Mouse (Mus musculus) kidney, postnatal 10 days (tissue): ENCODE measurements at regions not wholly inside any gene's neighbourhood (a gene's known extent, or its start where the extent isn't known, plus 50 kb on each side); places are given as distances from the start of the nearest gene placed in this dataset.

Experiments
- DNase-seq: peaks from one replicate; pipeline ENCODE4 v3.0.0; 2021; ENCODE audit warnings: mixed read lengths

DNA sequence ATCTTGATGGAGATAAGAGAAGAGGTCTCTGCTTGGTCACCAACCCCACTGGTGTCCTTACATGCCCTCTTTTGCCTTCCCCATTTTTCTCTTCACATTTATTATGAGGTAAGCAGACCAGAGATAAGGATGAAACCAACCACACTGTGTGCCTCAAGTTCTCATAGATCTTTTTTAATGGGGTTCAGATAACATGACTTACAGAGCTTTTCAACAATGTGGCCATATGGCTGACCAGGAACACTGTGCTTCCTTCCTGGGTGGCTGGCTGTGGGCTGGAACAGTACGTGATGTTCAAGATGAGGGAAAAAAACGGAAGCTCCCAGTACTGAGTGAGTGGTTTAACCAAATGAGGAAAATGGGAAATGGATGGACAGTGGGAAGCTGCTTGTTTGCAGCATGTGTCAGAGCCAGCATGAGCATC lies 319.0 kb upstream of the Npvf start:
- DNase-seq = peak; percentile 57

DNA sequence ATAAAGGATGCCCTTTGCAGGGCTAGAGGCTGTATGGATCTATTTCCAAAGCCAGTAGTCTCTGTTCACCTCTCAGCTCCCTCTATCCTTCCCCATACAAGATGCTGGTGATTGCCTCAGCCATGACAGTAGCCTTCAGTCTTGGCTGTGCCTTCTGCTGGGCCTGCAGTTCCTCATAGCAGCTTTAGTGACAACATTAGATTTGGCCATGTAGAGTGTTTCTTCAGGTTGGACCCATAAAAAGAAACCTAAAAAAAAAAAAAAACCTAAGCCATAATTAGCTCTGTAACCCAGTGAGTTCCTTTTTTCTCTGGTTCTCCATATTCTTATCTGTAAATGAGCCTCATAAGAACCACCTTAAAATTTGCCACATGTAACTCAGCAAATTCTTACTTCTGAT lies 319.6 kb upstream of the Npvf start:
- no peak for DNase-seq

DNA sequence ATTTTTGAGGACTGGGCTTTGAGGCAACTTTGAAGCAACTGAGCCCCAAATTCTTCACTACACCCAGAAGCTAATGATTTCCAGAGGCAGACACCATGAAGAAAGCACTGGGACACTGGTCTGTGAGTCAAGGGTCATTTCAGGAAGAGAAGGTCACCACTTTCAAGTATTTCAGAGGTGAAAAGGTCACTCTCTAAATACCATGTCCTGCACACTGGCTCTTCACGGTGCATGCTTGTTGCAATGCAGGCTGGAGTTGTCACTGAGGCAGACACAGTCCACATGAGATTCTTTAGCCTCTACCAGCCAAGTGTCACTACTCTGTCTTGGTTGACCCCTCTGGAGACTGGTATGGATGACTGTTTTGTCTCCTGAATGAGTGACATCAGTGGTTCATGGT lies 320.7 kb upstream of the Npvf start:
- no peak for DNase-seq

- DNase-seq = peak; percentile 59
Observed at GRCm38 (mm10) chr6:50976973-50977372, 322.7 kb upstream of the Npvf start.

- DNase-seq = peak; percentile 74
Observed at GRCm38 (mm10) chr6:50977381-50977780, 323.1 kb upstream of the Npvf start.

DNA sequence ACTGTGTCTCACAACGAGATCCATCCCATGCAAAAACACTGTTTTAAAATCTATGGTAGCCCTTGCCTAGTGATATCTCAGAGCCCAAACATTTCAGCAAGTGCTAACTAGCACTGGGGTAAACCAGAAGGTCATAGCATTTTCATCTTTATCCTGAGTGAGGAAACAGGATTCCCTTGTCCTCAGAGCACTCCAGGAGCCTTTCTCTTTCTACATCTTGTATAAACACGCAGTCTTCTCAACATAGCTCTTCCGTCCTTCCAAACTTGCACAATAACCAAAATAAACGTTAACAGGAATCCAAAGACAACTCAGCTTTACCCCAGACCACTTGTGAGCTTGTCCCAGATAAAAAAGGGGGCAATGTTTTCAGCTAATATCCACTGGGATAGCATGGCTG lies 323.8 kb upstream of the Npvf start:
- DNase-seq = no peak

DNA sequence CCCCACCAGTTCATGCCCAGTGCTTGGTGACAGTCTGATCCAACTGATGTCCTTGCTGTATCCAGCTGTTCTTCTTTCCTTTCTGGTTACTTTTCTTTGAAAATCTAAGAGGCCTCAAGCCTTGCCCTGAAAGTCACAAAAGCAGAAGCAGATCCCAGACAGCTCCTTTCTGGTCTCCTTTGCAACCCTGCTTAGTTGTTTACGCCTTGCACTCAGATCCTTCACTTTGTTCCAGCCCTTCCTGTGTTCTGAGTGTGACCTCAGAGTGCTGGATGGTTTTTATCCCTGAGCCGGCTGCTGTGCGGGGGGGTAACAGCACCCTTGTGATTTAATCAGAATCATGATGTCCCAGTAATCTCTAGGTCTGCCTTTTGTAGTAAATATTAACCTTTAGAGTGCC lies 324.3 kb upstream of the Npvf start:
- DNase-seq = peak; percentile 52

DNA sequence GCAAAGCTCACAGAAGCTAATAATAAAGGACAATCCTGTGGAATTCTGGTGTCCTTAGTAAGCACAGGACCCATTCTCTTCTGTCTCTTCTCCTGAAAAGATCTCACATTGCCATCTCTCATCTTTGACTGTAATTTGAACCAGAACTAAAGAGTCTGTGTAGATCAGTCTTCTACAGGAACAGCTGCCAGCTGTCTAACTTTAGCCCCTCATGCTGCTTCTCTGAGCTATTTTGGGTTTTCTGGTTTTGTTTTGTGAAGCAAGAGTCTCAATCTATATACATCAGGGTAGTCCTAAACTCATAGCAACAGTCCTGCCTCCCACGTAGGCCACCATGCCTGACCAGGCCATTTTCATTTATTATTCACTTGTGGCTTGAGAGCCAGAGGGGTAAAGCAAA lies 325.5 kb upstream of the Npvf start:
- no peak for DNase-seq

DNA sequence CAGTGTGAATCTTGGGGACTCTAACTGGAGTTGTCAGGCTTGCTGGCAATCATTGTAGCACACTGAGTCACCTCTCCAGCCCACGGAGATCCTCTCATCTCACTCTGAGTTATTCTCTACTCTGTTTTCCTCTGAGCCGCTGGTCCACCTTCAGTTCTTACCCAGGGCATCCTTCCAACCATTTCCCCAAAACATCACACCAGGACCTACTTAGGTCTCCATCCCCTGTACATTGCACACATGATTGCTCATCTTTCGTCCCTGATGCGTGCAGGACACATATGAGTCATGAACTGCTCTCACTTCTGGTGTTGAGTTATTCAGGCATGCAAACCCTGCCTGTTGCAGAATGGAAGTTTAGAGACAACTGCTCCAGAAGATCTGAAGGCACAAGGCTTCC lies 326.1 kb upstream of the Npvf start:
- DNase-seq = no peak

- no peak for DNase-seq
Observed at GRCm38 (mm10) chr6:50981702-50982309, 327.6 kb upstream of the Npvf start.

DNA sequence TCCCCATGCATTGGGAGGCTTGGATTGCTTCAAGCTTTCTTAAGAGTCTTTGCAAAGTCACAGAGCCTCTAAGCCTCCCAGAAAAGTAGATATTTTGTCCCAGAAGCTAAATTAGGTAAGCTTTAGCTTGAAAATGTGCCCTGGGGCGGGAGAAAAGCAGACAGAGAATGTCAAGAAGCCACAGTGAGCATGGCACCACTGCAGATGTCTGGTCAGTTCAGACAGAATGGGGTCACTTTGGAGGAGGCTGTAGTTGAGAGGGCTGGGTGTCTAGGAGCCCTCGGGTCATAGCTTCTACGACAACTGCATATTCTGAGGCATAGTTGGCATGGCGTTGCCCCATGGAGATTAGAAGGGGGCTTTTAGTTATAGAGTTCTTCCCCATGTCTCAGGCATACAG lies 328.6 kb upstream of the Npvf start:
- DNase-seq = no peak

GRCm38 (mm10) chr6:50983511-50984099 lies 329.4 kb upstream of the Npvf start:
- no peak for DNase-seq

DNA sequence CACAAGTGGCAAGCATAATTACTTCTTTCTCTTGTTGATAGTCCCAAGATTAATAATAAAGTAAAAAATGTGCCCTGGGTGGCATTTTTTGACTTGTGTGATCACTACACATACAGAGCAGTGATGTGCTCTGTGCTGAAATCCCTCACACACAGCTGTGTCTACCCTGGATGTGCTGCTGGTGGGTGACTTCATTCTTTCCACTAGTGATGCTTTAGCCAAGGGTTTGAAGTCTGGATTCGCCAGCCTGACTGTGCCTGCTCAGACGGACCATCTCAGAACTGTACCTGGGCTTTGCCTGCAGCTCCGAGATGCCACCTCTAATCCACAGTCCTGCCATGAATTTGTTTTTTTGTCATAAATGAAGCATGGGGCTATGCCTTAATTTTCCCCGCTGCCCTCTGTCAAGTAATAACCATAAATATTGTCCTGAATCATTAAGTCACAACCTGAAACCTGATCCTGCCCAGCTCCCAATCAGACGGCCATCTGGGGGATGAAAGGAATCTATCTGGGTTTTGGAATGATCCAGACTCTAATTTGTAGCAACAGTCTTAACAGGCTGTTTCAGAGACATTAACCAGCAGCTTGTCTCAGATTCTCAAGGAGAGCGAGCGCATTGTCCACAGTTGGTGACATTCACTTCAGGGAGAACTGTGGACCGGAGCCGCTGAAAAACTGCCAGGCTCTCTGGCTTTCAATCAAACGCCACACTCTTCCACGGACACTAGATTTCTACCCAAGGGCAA lies 330.1 kb upstream of the Npvf start:
- DNase-seq = no peak

GRCm38 (mm10) chr6:50986270-50986924 lies 332.2 kb upstream of the Npvf start:
- no peak for DNase-seq

GRCm38 (mm10) chr6:50988561-50988960 lies 334.3 kb upstream of the Npvf start:
- DNase-seq = no peak

DNA sequence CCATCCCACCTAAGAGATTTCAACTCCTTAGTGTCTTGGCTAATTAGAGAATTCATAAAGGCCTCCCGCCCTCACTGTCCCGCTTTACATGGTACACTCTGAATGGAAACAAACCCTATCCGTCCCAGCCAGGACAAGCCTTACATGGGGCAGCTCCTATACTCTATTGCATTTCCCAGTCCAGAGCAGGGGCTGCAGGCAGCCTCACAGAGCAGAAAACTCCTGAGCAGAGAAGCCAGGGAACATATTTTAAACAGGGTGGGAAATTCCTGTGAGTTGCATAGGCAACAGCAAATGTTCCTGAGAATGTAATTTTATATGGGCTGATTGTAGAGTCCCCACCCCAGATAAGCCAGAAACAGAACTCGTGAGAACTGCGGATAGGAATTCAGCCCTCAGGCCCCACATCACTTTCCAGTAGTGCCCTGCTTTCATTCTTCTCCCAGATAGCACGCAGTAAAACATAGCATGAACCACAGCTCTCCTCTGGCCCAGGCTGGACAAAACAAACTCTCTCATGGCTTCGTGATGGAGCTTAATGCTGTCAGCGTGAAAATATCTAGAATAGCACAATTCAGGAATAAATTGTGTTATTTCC lies 337.4 kb upstream of the Npvf start:
- DNase-seq = no peak

GRCm38 (mm10) chr6:50993952-50994351 lies 339.7 kb upstream of the Npvf start:
- no peak for DNase-seq

- no peak for DNase-seq
Observed at GRCm38 (mm10) chr6:51002713-51003112, 348.5 kb upstream of the Npvf start.

DNA sequence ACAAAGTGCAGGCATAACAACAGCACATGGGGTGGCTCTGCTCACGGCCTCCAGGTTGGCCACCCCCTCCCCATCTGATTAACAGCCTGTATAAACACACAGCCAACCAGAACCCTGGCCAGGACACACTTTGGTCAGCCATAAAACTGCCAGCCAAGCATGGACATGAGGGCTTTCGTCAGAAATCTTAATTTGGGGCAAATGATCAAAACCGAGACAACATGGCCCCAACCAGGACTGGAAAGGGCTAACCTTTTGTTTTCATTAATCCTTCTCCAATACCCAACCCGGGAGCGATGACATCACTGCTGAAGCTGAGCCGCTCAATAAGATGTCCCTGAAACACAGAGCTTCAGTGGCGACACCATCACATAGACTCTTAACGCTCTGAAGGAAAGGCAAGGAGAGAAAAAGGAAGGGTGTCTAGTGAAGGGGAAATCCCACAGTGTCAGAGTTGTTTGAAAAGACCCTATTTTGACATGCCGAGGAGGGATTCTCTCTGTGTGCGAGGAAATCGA lies 351.9 kb upstream of the Npvf start:
- DNase-seq = no peak

DNA sequence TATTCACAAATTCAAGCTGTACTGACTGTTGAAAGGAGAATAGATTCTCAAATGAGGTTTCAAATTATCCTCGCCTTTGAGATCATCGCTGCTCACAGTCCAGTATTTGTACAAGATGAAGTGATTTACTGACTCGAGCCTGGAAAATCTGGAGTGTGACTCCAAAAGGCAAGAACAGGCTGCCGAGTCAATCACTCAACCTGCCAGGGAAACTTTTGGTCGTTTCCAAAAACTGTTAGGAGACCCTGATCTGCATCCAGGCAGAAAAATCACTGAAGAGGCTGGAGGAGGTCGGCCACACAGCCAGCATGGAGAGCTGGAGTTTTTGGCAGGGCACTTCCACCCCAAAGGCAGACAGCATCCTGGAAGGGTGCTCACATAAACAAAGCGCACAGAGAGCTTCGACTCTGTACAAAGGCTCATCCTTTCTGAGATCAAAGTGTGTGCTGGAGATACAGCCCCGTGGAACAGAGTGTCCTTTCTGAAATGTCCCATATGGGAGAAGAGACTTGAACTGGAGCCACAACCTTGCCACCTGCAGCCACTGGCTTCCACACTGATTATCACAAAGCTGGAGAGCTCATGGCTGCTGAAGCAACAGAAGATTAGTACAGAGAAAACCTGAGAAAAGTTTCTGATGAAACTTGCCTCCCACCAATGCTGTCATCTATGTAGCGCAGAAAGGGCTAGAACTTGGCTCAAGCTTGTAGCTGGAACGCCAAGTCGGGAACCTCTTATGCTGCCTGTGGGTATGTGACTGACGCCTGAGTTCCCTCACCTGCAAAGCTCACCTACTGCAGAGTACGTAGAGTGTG lies 355.5 kb upstream of the Npvf start:
- no peak for DNase-seq

GRCm38 (mm10) chr6:51010536-51010935 lies 356.3 kb upstream of the Npvf start:
- no peak for DNase-seq
